Mouse (Mus musculus) left cerebral cortex, adult 18-20 months (tissue): Measurements from ENCODE around the gene Rora. TPM values are rescaled to one million over a fixed set of nuclear protein-coding genes. Genes with fewer than 3 reads are reported as not detected.

Experiments used
- DNase-seq, 2 experiments: peaks; one replicate each; pipeline ENCODE4 v3.0.0; 2021 to 2022; ENCODE audit warnings: low spot score in 2 of 2, mixed read lengths in 1 of 2
- total RNA-seq, 2 experiments: library from RNA; stranded (reverse); gene quantifications; 2 replicates each; pipeline ENCODE4 v1.2.3; 2021

Rora gene
- total RNA-seq, 2 experiments from 2014 or later: 66.0 to 72.4 TPM

GRCm38 (mm10) chr9:68941037-68941436, 287.5 kb downstream of the Rora start:
- DNase-seq: peak; percentile 30 to 59

- no peak for DNase-seq
Measured at GRCm38 (mm10) chr9:68942595-68943011, 289.0 kb downstream of the Rora start.

DNA sequence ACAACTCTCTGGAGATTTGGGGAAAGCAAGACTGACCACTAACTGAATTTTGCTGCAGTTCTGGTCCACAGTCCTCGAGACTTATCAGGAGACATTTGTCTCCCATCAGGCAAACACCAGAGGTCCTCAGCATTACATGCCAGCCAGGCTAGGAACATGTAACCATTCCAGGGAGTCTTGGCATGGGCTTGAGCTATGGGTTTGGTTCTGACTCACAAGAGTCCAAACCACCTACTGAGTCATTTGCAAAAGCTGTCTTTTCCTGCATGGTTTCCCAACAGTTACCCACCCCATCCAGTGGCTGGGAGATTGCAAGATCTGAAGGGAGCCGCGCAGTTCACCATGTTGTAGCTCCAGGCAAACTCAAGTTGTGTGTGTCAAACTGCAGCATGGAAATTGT, 290.4 kb downstream of the Rora start:
- DNase-seq: peak in 1 of 2 experiments; percentile 16

GRCm38 (mm10) chr9:68947707-68948106, 294.1 kb downstream of the Rora start:
- no peak for DNase-seq

GRCm38 (mm10) chr9:68948141-68948540, 294.6 kb downstream of the Rora start:
- DNase-seq: no peak

- no peak for DNase-seq
Measured at GRCm38 (mm10) chr9:68956210-68956874, 302.8 kb downstream of the Rora start.

- DNase-seq: peak in 1 of 2 experiments; percentile 12
Measured at GRCm38 (mm10) chr9:68956938-68957573, 303.5 kb downstream of the Rora start.

DNA sequence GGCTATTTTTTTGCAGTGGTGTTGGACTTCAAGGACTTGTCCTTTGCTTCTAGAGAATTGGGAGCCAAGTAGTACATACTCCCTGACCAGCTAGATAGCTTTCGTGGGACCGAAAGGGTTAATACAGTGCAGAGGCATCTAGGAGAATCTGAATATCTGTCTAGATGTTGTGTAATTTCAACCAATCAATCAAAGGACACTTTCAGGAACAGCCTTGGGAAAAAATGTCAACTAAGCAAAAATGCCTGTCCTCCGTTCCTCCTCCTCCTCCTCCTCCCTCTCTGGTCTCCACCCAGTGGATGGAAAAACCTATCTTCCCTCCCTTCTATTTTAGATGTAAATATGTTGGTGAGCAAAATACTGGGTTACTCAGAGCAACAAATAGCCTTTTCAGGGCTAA, 304.2 kb downstream of the Rora start:
- DNase-seq: no peak

DNA sequence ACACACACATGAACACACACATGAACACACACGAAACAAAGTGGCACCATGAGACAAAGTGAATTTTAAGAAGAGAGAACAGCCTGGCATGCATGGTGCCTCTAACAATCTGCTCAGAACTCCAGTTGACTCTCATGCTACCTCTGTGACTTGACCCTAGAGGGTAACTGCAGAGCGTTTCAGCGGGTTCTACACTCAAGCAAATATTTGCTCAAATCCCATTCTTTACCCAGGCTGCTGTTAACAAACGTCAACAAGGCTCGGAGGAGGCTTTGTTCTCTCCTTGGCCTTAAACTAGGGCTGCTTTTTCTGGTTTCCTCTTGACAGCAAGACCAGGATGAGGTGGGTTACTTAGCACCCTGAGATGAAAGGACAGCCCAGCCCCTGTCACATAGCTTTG, 305.3 kb downstream of the Rora start:
- DNase-seq: no peak

- no peak for DNase-seq
Measured at GRCm38 (mm10) chr9:68963898-68964297, 310.3 kb downstream of the Rora start.

DNA sequence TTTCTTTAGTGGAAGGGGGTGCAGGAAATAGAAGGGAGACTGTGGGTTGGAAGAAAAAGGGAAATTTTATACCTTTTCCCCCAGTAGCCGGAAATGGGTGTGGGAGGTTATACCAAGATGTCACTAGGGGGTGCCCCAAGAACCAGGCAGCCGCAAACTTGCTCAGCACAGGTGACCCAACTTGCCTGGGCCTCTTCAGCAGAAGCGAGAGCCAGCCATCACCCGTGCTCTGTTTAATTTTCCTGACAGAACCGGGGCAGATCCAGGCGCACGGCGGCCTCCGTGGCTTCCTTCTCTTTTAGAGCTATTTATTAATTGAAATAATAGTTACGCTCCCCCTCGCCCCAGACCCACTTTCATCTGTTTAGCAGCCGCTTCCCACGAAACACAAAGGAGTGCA, 313.0 kb downstream of the Rora start:
- DNase-seq: no peak

DNA sequence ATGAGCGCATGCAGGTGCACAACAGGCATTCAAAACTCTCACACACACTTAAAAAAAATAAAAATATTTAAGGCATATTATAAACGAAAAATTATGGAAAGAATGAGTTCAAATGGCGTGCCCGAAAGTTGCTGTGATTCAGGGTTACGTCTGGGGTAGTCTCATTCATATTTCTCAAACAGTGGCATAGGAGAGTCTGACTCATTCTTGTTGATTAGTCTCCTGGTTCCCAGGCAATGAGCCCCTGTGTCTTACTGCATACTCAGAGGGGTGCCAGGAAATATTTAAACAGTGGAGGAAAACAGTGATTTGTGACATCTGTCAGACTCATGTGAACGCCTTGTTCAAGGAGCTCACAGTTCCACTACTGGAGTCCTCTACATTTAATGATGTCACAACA, 316.5 kb downstream of the Rora start:
- no peak for DNase-seq

- no peak for DNase-seq
Measured at GRCm38 (mm10) chr9:68972277-68972676, 318.7 kb downstream of the Rora start.

DNA sequence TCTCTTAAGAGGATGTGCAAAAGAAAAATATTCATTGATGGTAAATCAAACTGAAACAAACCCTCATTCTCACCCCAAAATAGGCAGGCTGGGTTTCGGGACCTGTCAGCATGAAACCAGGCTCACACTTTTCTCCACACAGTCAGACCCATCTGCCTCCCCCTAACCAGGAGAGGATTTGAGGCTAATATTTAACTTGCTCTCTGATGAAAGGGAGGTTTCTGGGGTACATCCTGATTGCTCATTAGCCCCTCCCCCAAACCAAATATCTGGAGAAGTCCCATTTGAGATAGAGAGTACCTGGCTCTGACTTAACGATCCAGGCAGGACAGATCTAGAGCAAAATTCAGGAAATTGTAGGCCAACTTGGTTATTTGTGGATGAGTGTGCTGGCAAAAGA, 320.9 kb downstream of the Rora start:
- no peak for DNase-seq

- no peak for DNase-seq
Measured at GRCm38 (mm10) chr9:68976136-68976535, 322.6 kb downstream of the Rora start.

DNA sequence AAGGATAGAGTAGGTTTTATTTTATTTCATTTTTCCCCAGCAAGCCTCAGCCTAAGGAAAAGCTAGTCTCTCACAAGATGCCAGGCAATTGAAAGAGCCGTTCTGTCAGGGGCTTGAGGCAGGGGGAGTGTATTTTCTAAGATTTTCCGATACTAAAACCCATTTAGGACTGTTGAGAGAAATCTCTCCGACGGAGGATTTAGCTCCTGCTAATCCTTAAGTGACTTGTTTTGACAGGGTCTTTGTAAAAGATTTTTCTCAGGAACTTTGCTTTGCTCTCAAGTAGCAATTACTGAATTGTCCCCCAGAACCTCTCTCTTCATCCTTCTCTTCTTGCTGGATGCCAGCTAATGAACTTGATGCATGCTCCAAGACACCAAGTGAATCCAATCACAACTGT, 323.3 kb downstream of the Rora start:
- no peak for DNase-seq

- no peak for DNase-seq
Measured at GRCm38 (mm10) chr9:68978656-68979055, 325.1 kb downstream of the Rora start.

DNA sequence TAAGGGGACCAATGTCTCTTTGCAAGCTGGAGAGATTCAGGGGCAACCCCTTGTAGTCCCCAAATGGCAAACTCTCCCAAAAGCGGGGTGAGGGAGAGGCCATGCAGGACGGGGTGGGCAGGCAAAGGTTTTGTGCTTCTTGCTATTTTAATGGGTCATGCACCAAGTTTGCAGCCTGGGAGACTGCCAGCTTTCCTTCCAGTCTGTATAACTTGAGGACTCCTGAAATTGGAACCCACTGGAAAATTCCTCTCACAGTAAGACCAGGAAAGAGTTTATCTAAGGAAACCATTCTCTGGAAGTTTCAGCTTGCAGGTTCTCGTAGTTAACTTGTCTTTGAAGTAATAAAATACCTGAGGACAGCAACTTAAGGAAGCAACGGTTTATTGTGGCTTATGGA, 326.5 kb downstream of the Rora start:
- no peak for DNase-seq

DNA sequence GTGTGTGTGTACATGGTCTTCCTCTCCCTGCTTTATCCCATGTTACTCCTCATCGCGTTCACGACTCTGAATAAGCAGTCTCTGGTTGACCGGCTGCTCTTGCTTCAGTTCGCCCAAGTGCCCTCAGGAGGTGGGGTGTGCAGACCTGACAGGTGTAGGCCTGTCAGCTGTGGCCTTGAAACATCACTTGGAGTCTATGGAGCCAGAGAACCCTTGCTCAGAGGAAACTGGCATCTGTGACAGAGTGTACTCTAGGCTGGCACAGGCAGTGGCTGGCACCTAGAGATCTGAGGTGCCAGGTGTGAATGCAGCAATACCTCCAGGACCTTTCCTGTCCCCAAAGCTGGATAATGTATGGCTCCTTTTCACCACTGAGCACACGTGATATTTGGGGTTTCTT, 331.5 kb downstream of the Rora start:
- DNase-seq: no peak

DNA sequence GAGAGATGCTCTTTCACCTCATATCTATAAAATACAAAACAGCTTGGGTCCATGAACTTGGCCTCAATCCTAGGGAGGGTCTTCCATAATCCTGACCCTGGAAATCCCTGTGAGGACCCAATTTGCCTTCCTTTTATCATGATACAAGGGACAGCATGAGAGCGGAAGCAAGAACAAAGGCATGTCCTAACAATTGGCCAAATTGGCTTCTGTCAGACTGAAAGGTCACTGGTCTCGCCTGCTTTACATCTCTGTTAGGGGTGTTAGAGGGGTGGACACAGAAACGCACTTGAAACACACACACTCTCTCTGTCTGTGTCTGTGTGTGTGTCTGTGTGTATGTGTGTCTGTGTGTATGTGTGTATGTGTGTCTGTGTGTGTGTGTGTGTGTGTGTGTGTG, 332.2 kb downstream of the Rora start:
- no peak for DNase-seq

- no peak for DNase-seq
Measured at GRCm38 (mm10) chr9:68987290-68988042, 333.9 kb downstream of the Rora start.

DNA sequence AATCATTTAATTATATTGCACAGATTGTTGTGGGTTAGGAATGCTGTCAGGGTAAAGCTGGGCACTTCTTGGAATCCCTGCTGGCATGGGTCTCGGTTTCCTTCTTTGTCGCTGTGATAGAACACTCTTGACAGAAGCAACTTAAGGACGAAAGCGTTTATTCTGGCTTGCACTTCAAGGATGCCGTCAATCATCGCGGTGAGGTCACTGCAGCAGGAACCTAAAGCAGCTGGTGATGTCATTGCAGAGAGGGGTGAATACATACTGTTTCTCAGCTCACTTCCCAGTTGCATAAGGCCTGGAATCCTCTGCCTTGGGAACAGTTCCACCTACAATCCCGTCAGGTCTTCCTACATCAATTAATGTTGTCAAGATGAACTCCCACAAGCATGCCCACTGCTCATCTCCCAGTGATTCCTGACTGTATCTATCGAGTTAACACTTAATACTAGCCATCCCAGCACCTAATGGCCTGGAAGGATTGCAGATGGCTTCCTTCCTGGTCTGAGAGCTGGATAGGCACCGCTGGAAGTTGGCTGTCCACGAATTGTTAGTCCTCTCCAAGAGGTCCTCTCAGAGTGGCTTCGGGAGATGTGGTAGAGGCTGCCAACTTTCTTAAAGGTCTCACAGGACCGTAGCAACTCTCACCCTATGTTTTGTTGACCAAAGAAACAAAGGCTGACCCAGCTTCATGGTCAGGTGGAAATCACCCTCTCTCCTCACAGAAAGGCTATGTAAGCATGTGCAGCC, 334.8 kb downstream of the Rora start:
- no peak for DNase-seq
